Mouse (Mus musculus) brain, embryonic 14.5 days (tissue): ENCODE measurements around the gene Selenow. TPM values are rescaled to one million over a fixed set of nuclear protein-coding genes. Genes with fewer than 3 reads are reported as not detected.

Experiments
- DNase-seq: peaks from one replicate; pipeline ENCODE4 v3.0.0-alpha.2; 2011; ENCODE audit warnings: low read depth
- CTCF ChIP-seq: fragments of 200-500 bp; IDR thresholded peaks from 2 replicates; pipeline ENCODE4 v1.5.1; 2012; ENCODE audit warnings: inconsistent platforms, mild to moderate bottlenecking, moderate library complexity, borderline replicate concordance; ENCODE audit not compliant: insufficient read depth, insufficient read length; ENCODE audit errors: extremely low read depth
- POLR2A ChIP-seq: fragments of 200-500 bp; IDR thresholded peaks from 2 replicates; pipeline ENCODE4 v1.6.1; 2012; ENCODE audit warnings: mild to moderate bottlenecking, inconsistent platforms, borderline replicate concordance; ENCODE audit not compliant: poor library complexity, insufficient read depth, insufficient read length, severe bottlenecking; ENCODE audit errors: extremely low read depth
- polyA plus RNA-seq: library from polyadenylated mRNA; depleted of rRNA; stranded (reverse); fragments of >200 nt; gene quantifications from 2 replicates; pipeline ENCODE4 v1.2.3, GENCODE M21; 2012

Selenow gene
- polyA plus RNA-seq, 1 experiment, result 874 TPM

DNA sequence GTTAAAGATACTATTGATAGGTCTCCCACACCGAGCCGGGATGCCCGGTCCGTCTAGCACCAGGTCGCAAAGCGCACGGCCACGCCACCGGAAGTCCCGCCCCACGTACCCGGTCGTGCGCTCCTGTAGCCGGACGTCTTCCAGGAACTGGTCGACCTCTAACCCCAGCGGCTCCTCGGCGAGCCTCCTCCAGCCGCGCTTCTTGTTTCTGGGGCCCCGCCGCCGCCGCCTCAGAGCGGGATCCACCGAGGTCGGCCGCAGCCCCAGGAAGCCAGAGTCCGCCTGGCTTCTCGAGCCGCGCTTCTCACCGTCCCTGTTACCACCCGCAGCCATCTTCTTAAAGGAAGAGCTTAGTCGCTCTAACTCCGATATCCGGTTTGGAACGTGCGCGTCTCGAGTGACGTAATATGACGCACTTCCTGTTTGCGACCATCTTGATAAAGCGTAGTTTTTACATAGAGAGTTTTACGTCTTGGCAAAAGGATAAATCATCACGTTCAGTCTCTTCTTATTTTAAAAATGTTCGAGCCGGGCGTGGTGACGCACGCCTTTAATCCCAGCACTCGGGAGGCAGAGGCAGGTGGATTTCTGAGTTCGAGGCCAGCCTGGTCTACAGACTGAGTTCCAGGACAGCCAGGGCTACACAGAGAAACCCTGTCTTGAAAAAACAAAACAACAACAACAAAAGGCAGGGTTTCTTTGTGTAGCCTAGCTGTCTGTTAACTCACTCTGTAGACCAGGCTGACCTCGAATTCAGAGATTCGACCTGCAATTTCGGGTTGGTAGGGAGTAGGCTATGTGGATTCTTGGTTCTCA is 23.7 kb upstream of the Selenow start, which contains the start of gene Nop53:
Gene Nop53 (minus strand): TSS at position 354 of the 816 bp plus-strand sequence.
- DNase-seq, result peak; percentile 99
- TF ChIP-seq POLR2A, result no peak; the same call in 1 of the 2 replicates

DNA sequence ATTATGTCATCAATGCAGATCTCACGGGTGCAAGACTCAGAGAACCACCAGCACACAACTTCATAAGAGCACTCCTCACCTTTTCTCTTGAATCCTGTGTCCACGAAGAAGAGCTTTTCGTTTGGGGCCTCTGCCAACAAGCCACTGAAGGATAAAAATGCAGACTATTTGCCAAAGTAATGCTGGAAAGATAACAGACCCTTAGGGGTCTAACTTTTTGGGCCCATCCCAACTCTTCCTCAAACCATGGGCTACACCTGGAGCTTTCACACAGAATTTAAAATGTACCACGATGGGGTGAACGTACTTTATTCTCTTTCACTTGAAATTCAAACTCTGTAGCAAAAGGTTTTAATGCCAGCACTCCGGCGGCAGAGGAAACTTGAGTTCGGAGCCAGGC is 23.0 kb upstream of the Selenow start:
- DNase-seq, result no peak
- TF ChIP-seq CTCF, result no peak
- TF ChIP-seq POLR2A, result no peak

DNA sequence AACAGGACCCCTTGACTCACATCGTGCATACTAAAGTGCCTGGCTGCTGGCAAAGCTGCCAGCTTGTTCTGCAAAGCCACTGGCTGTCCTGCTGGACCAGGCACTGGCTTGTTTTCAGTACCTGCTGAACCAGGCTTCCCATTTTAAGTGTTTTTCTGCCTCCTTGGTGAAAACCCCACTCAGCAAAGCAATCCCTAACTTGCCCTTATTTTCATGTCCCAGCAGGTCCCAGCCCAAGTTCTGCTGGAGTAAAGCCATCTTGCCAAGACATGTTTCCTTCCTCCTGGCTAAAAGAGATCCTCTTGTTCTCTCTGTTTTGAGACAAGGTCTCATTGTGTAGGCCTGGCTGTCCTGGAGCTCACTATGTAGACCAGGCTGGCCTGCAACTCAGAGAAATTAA is 22.1 kb upstream of the Selenow start:
- TF ChIP-seq POLR2A, result no peak
- TF ChIP-seq CTCF, result no peak
- no peak for DNase-seq

DNA sequence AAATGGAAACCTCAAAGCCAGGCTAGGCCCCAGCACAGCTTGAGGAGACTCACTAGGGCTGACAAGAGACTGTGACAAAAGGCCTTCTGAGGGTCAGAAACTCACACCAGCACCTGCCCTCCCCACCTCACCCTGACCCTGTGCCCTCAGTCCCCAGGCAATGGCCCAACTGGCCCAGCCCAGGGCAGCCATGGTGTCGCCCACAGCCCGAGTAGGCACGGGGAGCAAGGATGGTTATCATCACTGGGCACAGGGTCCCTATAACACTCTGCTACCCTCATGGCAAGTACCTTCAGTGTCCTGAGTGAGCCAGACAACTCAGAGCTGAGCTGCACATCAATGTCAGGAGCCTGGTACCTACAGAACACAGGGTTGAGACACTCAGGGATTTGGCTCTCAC is 16.4 kb upstream of the Selenow start:
- DNase-seq, result no peak
- TF ChIP-seq POLR2A (no peak), CTCF (no peak)

DNA sequence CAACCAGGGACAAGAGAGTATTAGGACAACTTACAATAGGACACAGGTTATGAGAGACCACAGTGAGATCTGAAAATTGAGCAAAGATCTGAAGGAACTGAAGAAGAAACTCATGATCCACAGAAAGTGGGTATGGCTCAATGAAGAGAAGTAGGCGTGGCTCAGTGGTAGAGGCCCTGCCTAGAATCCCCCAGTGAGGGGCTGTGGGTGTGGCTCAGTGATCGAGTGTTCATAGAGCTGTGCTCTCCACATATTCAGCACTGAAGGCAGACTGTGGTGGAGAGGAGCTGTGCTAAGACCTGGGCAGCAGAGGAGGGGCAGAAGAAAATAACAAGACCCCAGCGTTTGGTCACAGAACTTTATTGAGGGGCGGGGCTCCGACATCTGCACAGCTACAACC is 15.3 kb upstream of the Selenow start:
- TF ChIP-seq POLR2A, result no peak
- no peak for TF ChIP-seq CTCF
- no peak for DNase-seq

DNA sequence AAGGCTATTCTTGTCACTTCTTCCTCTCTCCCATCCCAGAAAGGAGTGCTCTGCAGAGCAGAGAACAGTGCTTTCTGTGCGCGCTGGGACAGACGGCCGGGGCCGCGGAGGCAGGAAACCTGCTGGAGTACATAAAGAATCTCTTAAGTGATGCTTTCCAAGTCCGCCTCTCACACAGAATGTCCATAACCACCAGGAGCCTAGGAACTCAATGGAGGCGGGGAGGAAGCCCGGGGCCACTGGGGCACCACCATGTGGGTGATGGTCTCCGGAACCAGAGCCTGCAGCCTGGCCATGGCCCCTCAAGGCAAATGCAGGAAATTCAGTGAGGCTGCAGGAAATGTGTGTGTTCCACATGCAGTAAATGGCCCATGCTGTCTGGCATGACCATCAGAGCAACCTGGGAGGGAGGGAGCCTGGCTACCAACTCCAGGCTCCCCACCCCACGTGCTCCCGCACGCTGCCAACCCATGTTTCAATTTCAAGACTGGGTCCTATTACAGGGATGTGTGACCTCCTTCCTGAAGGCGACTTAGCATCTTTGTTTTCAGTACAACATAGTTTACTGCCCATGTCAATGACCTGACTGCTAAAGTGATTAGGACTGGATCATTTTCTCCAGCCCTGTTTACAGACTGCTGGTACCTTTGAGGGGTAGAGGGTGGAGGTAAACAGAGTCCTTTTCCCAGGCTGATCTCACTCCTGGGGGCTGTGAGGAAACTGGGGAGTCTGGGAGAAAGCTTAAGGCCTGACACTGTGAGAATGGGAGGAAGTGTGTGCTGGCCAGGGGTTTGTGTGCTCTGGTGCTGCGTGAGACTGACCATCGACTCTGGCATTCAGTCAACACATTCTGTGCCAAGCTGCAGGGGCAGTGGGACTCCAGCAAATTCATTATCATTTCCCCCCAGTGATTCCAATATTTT is 11.5 kb upstream of the Selenow start:
- no peak for DNase-seq
- TF ChIP-seq CTCF (no peak), POLR2A (no peak)

DNA sequence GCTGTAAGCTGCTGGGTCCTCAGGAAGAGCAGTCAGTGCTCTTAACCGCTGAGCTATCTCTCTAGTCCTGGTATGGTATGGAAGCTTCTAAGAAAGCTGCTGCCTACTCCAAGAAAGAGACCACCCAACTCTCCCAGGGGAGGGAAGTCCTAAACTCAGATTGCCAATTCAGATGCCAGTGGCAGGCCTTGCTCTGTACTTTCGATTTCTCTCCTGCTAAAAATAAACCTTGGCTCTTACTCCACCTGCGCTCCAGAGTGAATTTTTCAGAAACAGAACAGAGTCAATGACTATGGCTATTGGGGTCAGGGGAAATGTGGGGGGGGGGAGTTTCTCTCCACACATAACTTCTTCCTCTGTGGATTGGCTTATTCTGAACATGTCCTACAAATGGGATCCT is 9.4 kb upstream of the Selenow start:
- no peak for DNase-seq
- TF ChIP-seq CTCF, result no peak
- no peak for TF ChIP-seq POLR2A

DNA sequence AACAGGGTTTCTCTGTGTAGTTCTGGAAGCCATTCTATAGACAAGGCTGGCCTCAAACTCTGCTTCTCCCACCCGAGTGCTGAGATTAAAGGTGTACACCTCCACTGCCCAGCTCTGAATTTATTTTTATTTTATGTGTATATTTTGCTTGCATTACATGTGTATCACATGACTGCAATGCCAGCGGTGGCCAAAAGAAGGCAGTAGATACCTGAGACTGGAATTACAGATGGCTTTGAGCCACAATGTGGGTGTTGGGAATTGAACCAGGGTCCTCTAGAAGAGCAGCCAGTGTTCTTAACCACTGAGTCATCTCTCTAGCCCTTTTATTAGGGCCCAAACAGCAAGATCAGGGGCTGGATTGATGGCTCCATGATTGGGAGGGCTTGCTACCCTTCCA is 8.3 kb upstream of the Selenow start:
- DNase-seq, result no peak
- TF ChIP-seq POLR2A, result no peak
- TF ChIP-seq CTCF, result peak; percentile 4; the same call in 1 of the 2 replicates

DNA sequence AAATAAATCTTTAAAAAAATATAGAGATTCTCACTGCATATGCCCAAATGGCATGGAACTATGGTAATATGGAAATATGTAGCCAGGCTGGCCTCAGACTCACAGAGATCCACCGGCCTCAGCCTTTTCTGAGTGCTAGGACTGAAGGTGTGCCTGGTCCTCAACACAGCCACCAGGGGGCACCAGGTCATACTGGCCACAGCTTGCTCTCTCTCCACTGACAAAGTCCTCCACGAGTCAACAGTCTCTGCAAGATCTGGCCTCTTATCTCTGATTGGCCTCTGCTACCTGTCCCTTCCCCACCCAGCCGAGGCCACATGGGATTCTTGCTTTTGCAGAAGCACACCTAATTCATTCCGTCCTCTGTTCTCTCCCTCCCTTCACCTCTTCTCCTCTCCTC is 7.7 kb upstream of the Selenow start:
- no peak for TF ChIP-seq POLR2A
- peak; percentile 59 for TF ChIP-seq CTCF
- no peak for DNase-seq

DNA sequence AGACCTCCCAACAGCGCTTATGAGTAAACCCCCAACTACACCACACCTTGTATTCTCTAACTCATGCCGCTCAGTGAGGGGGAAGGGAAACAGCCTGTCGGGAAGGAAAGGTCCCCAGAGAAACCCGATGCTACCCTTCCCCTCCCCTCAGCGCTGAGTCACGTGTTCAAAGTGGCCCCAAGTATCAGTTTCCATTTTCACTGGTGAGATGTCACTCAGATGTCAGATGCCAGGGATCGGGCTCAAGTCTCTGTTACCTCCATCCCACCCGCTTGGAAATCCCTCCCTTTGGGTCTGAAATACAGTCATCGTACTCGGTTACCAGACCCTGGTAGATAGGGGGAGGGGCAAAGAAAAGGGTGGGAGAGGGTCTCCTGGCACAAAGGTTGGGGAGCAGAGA is 406 bp downstream of the Selenow start:
- TF ChIP-seq CTCF, result no peak
- TF ChIP-seq POLR2A, result no peak
- peak; percentile 81 for DNase-seq

DNA sequence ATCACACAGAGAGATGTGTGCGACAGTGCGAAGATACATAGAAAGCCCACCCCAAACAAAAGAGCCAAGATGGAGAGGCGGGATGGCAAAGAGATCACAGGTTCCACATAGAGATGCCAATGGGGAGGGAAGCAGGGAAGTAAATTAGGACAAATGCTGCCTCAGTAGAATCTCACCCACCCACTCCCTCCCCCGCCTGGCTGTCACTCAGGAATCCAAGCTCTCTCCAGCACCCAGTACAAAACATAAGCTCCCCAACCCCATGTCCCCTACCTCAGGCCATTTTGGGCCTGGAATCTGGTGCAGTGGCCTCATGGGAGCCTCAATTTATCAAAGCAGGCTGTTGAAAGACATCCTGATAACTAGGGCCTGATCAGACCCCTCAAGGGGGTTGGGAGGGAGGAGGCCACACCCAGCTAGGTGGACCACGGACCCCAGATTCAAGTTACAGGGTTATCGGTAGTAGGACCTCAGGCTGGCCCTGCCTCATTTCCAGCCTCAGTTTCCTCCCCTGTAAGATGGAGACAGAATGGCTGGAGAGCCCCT is 1.5 kb downstream of the Selenow start:
- DNase-seq, result no peak
- no peak for TF ChIP-seq POLR2A
- TF ChIP-seq CTCF, result no peak
